Mouse (Mus musculus) layer of hippocampus, adult 9-10 months (tissue): ENCODE measurements at regions not wholly inside any gene's neighbourhood (a gene's known extent, or its start where the extent isn't known, plus 50 kb on each side); places are given as distances from the start of the nearest gene placed in this dataset.

Source experiments
- DNase-seq: peaks from one replicate; pipeline ENCODE4 v3.0.0; 2022; ENCODE audit warnings: low spot score

- DNase-seq, result no peak
Measured at GRCm38 (mm10) chr3:132018505-132018904, 66.6 kb upstream of the Dkk2 start.

DNA sequence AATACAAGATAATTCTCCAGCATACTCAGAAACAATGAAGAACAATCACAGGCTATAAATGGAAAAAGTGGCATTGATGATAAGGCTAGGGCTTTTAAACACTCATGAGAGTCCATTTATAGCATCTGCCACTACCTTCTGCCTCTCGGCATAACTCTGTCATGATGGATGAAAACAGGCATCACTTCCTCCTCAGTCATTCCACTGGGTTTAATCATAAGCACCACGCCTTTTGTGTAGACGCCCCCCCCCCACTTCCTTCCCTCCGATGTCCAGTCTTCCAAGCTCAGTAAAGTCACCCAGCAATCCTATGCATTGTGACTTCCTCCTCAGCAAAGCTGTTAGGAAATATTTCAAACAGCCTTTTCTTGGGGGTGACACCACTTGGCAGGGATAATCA, 63.1 kb upstream of the Dkk2 start:
- no peak for DNase-seq

- no peak for DNase-seq
Measured at GRCm38 (mm10) chr3:132023342-132023741, 61.8 kb upstream of the Dkk2 start.

DNA sequence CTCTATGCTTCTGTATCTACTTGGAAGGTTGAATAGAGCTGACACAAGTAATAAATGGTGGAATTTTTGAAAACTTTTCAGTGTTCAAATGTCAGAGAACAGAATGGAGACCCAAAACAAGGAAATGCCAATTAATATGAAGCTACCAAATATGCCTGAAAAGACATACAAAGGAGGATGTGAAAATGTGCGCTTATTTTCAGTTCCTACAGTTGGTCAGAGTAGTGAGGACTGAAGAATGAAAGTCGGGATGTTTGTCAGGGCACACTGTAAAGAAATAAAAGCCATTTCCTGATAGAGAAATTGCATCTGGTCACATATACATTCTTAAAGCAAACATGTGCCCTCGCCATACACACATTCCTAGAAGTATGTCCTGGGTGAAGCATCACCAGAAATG, 56.0 kb upstream of the Dkk2 start:
- no peak for DNase-seq

DNA sequence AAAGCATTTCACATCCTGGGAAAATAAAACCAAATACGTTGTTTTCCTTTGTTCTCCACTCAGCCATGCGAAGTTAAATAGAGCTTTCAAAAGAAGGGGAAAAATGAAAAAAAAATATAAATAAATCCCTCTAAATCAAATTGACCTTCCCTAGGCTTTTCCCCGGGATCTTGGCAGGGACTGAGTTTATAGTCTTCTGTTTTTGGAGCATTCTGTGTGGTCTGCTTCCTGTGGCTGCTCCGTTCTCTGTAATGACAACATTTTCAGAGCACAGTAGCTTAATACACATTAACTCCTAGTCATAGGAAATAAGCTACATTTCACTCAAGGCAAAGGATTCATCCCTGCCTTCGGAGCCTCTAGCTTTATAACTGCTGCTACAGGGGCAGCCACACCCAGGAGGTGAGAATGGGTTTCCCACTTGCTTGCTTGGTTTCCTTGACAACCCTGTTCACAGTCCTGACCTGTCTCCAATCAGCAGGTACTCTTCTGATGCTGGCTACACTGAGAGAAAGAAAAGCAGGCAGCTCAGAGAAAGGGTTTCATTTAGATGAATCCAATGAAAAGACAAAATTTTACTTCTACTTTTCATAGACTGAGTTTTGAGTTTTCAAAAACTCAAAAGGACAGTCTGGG, 51.9 kb upstream of the Dkk2 start:
- DNase-seq, result no peak

DNA sequence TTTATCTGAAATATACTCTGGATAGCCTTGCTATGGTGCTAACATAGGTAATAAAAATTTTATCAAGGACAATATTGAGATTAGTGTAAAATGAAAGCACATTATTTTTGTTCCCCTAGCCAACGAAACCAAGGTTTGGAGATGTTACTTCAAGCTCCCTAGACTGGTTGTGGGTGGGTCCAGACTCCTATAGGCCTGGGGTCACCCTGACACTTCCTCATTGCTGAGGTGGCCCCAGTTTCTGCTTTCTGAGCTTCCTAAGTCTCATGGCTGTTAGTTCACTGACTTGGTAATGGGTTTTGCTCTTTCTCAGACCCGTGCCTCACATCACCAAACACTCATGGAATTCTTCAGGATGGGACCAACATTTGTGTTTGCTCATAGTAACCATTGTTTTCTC, 49.9 kb upstream of the Dkk2 start:
- no peak for DNase-seq
